Mouse (Mus musculus) midbrain, embryonic 12.5 days (tissue): ENCODE measurements around the gene Hmgcl. TPM values are rescaled to one million over a fixed set of nuclear protein-coding genes. Genes with fewer than 3 reads are reported as not detected.

Source experiments
- ATAC-seq: fragments of 200-750 bp; cut with Nextera tagmentation; 2 replicates; pipeline ENCODE4 v1.8.0; 2017; ENCODE audit warnings: low read depth, moderate TSS enrichment, moderate library complexity; ENCODE audit not compliant: low FRiP score
- H3K27ac ChIP-seq: fragments of 300-500 bp; sonication (generic); replicated peaks from 2 replicates; pipeline ENCODE4 v1.5.1; 2016; ENCODE audit warnings: mild to moderate bottlenecking
- H3K27me3 ChIP-seq: fragments of 300-500 bp; sonication (generic); 2 replicates; pipeline ENCODE4 v1.6.1; 2016; ENCODE audit warnings: mild to moderate bottlenecking
- H3K36me3 ChIP-seq: fragments of 300-500 bp; sonication (generic); 2 replicates; pipeline ENCODE4 v1.6.1; 2016
- H3K4me1 ChIP-seq: fragments of 300-500 bp; sonication (generic); 2 replicates; pipeline ENCODE4 v1.6.1; 2016
- H3K4me2 ChIP-seq: fragments of 300-500 bp; sonication (generic); replicated peaks from 2 replicates; pipeline ENCODE4 v1.6.1; 2016; ENCODE audit warnings: mild to moderate bottlenecking, moderate library complexity
- H3K4me3 ChIP-seq: fragments of 300-500 bp; sonication (generic); 2 replicates; pipeline ENCODE4 v1.5.1; 2016; ENCODE audit warnings: mild to moderate bottlenecking
- H3K9ac ChIP-seq: fragments of 300-500 bp; sonication (generic); replicated peaks from 2 replicates; pipeline ENCODE4 v1.6.1; 2016; ENCODE audit warnings: mild to moderate bottlenecking, moderate library complexity
- H3K9me3 ChIP-seq: fragments of 300-500 bp; sonication (generic); 2 replicates; pipeline ENCODE4 v1.6.1; 2016; ENCODE audit warnings: mild to moderate bottlenecking
- WGBS: fragments of 180-500 bp; shearing (Covaris S2); methylation state at CpG from one replicate; pipeline ENCODE4 v1.1.7; 2016; 5-methylcytosine and 5-hydroxymethylcytosine counted together
- polyA plus RNA-seq: library from polyadenylated mRNA; unstranded; fragments of >200 nt; fragmentation: Nextera tagmentation; extraction: Ambion mirVana; gene quantifications from 2 replicates; pipeline ENCODE4 v1.2.1, GENCODE M21; 2016

Hmgcl gene
- polyA plus RNA-seq, 1 experiment from 2014 or later, result 54.1 TPM

DNA sequence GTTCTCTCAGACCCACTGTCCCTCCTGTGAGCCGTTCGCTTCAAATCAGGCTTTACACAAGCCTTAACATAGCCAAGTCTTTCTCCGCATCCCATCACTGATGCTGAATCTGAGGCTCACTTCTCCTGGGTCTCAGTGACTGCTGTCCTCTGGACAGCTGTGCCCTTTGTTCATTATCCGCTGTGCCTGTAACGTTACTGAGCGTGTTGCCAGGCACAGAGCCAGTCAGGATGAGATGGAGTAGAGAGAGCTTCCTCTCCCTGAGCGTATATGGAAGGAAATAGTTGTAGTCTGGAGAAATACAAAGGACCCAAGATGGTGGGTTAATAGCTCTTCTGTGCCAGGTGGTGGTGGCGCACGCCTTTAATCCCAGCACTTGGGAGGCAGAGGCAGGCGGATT lies 3.2 kb downstream of the Hmgcl start:
- Histone ChIP-seq H3K27me3 (no peaks in the 10 kb centered on the region), H3K9ac (no peak overlapping the region), H3K9me3 (no peaks in the 10 kb centered on the region), H3K4me2 (no peak overlapping the region), H3K27ac (no peak overlapping the region), H3K4me1 (peaks cover 11% of the 10 kb centered on the region), H3K36me3 (peaks cover 22% of the 10 kb centered on the region), H3K4me3 (no peak overlapping the region)
- 90% methylated on average over 10 of the region's 10 CpGs for WGBS
- no peak for ATAC-seq

DNA sequence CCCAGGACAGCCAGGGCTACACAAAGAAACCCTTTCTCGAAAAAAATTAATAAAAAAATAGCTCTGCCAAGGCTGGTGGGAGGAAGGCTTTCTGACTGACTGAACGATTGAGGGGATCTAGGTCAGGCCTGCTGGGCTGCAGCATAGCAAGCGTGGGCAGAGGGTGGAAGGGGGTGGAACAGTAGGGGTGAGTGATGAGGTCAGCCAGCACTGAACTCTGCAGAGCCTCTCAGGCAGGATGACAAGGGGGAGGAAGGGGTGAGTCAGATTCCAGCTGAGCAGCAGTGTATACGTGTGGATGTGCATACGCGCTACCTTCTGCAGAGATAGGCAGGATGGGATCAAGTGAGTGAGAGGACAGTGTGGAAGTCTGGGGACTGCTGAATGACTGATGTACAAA lies 3.7 kb downstream of the Hmgcl start:
- Histone ChIP-seq H3K4me3 (no peak overlapping the region), H3K4me2 (no peak overlapping the region), H3K9ac (no peak overlapping the region), H3K4me1 (peaks cover 11% of the 10 kb centered on the region), H3K9me3 (no peaks in the 10 kb centered on the region), H3K36me3 (peaks cover 22% of the 10 kb centered on the region), H3K27me3 (no peaks in the 10 kb centered on the region), H3K27ac (no peak overlapping the region)
- WGBS, result 77% methylated on average over 6 of the region's 6 CpGs
- ATAC-seq, result no peak

DNA sequence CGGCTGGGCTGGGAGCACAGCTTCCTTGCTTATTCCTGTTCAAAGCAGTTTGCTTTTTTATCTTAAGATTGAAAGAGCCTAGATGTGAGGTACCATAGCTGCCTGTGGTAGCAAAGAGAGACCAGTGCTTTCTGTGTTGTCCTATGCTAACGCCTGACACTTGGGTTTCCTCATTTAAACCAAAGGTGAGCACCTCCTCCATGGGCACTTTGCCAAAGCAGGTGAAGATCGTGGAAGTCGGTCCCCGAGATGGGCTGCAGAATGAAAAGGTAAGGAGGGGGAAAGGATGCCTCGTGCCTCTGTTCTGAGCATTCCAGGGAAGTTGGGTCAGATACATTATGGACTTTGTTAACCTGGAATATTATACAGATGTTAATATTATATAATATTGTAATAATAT lies 4.1 kb downstream of the Hmgcl start:
- H3K27ac ChIP-seq, result no peak overlapping the region
- no peaks in the 10 kb centered on the region for H3K27me3 ChIP-seq
- H3K9ac ChIP-seq, result no peak overlapping the region
- H3K4me1 ChIP-seq, result peaks cover 11% of the 10 kb centered on the region
- WGBS, result 91% methylated on average over 6 of the region's 6 CpGs
- ATAC-seq, result no peak
- H3K4me3 ChIP-seq, result no peak overlapping the region
- no peak overlapping the region for H3K4me2 ChIP-seq
- H3K36me3 ChIP-seq, result peaks cover 22% of the 10 kb centered on the region
- H3K9me3 ChIP-seq, result no peaks in the 10 kb centered on the region

DNA sequence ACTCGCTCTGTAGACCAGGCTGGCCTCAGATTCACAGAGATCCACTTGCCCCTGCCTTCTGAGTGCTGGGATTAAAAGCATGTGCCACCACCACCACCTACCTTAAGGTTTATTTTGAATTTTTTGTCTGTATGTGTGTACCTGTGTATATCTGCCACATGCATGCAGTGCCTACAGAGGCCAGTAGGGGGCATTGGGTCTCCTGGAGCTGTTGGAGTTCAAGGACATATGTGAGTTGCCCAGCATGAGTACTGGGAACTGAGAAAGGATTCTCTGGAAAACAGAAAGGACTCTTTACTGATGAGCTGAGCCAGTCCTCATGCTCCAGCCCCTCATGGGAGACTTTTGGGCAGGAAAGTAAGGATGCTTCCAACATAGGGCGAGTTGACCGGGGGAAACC lies 5.3 kb downstream of the Hmgcl start:
- Histone ChIP-seq H3K27me3 (no peaks in the 10 kb centered on the region), H3K4me1 (peaks cover 5% of the 10 kb centered on the region), H3K36me3 (peaks cover 31% of the 10 kb centered on the region), H3K9ac (no peak overlapping the region), H3K27ac (no peak overlapping the region), H3K4me3 (no peak overlapping the region), H3K4me2 (no peak overlapping the region), H3K9me3 (no peaks in the 10 kb centered on the region)
- 95% methylated on average over 3 of the region's 3 CpGs for WGBS
- no peak for ATAC-seq

DNA sequence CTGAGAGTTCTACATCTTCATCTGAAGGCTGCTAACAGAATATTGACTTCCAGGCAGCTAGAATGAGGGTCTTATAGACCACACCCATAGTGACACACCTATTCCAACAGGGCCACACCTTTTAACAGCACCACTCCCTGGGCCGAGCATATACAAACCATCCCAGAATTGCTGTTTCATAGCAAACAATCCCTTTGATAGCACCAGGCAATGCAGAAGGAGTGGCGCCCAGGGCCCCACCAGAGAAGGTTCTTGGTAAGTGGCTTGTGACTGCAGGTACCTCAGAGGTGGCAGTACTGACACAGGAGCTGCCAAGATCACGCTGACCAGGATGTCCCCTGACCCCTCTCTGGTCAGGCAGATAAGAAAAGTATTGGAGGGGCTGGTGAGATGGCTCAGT lies 6.9 kb downstream of the Hmgcl start:
- no peak overlapping the region for H3K4me3 ChIP-seq
- no peaks in the 10 kb centered on the region for H3K27me3 ChIP-seq
- peaks cover 40% of the 10 kb centered on the region for H3K36me3 ChIP-seq
- no peak overlapping the region for H3K4me2 ChIP-seq
- WGBS, result 93% methylated on average over 3 of the region's 3 CpGs
- ATAC-seq, result no peak
- H3K27ac ChIP-seq, result no peak overlapping the region
- H3K4me1 ChIP-seq, result no peaks in the 10 kb centered on the region
- H3K9me3 ChIP-seq, result no peaks in the 10 kb centered on the region
- H3K9ac ChIP-seq, result no peak overlapping the region

DNA sequence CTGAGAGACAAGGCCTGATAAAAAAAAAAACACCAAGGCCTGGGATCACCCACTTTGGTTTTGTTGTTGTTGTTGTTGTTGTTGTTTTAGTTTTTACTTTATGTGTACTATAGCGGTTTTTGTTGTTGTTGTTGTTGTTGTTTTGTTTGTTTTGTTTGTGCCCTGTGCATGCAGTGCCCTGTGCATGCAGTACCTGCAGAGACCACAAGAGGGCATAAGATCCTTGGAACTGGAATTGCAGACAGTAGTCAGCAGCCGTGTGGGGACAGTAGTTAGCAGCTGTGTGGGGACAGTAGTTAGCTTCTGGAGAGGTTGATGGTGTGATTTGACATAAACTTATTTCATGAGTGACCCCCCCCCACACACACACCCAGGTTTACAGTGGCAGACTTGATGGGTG lies 8.0 kb downstream of the Hmgcl start:
- H3K4me1 ChIP-seq, result no peaks in the 10 kb centered on the region
- no peaks in the 10 kb centered on the region for H3K27me3 ChIP-seq
- WGBS, result 12% methylated on average over 2 of the region's 2 CpGs
- ATAC-seq, result 0 out of 2 replicates have a peak, but pooled peaks have one; percentile 56
- H3K36me3 ChIP-seq, result peaks cover 51% of the 10 kb centered on the region
- no peak overlapping the region for H3K9ac ChIP-seq
- H3K4me2 ChIP-seq, result no peak overlapping the region
- no peak overlapping the region for H3K27ac ChIP-seq
- no peaks in the 10 kb centered on the region for H3K9me3 ChIP-seq
- no peak overlapping the region for H3K4me3 ChIP-seq

DNA sequence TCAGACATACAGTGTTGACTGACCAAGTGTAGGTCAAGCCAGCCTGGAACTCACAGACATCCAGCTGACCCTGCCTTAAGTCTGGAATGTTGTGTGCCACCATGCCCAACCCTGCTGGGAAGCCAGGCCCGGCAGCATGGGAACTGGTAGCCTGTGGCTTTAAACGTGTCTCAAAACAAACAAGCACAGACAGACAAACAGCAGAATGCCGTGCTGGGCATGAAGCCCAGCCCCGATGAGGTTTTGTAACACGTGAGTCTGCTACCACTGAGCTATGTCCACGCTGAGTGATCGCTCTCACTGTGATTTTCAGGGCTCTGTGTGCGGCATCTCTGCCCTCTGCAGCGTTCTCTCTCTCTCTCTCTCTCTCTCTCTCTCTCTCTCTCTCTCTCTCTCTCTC lies 9.6 kb downstream of the Hmgcl start:
- no peak overlapping the region for H3K9ac ChIP-seq
- H3K9me3 ChIP-seq, result no peaks in the 10 kb centered on the region
- H3K27ac ChIP-seq, result no peak overlapping the region
- H3K4me2 ChIP-seq, result no peak overlapping the region
- H3K4me3 ChIP-seq, result no peak overlapping the region
- 89% methylated on average over 9 of the region's 9 CpGs for WGBS
- no peaks in the 10 kb centered on the region for H3K27me3 ChIP-seq
- ATAC-seq, result no peak
- H3K36me3 ChIP-seq, result peaks cover 54% of the 10 kb centered on the region
- no peaks in the 10 kb centered on the region for H3K4me1 ChIP-seq

DNA sequence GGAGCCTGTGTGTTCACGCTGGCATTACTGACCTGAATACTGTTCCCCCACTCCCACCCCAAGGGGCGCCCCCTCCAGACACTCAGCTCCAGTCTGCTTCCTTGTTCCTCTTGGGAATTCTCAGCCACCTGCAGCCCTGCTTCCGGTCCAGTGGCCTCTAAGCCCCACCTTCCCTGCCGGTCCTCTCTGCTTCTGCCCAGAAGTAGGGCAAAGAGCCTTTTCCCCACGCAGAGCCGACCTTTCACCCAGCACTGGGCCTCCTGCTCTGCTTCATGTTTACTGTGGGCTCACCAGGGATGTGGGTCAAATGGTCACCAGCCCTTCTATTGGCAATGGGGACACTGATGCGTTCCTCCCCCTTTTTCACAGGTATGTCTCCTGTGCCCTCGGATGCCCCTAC lies 12.1 kb downstream of the Hmgcl start:
- Histone ChIP-seq H3K9ac (no peak overlapping the region), H3K4me2 (no peak overlapping the region), H3K27ac (no peak overlapping the region), H3K9me3 (no peaks in the 10 kb centered on the region), H3K4me1 (peaks cover 8% of the 10 kb centered on the region), H3K36me3 (peaks cover 41% of the 10 kb centered on the region), H3K27me3 (no peaks in the 10 kb centered on the region), H3K4me3 (no peak overlapping the region)
- ATAC-seq, result no peak
- WGBS, result 65% methylated on average over 8 of the region's 8 CpGs

DNA sequence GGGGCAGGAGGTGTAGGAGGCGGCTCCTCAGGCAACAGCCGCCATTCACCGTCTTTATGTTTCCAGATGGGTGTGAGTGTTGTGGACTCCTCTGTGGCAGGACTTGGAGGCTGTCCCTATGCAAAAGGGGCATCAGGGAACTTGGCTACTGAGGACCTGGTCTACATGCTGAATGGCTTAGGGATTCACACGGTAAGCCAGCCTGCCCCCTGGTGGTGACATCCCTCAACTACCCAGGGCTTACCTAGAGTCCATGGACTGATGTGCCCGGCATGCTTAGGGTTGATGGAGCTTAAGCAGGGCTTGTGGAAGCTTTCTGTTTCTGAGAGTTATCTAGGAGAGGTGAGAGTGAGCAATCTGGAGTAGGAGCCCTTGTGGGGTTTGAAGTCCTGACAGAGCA lies 14.5 kb downstream of the Hmgcl start:
- Histone ChIP-seq H3K4me2 (no peak overlapping the region), H3K4me1 (peaks cover 19% of the 10 kb centered on the region), H3K9ac (no peak overlapping the region), H3K4me3 (no peak overlapping the region), H3K9me3 (no peaks in the 10 kb centered on the region), H3K27me3 (0 out of 2 replicates have a peak, but pooled peaks cover 4% of the 10 kb centered on the region), H3K36me3 (peaks cover 40% of the 10 kb centered on the region), H3K27ac (no peak overlapping the region)
- ATAC-seq, result no peak
- 19% methylated on average over 5 of the region's 5 CpGs for WGBS

DNA sequence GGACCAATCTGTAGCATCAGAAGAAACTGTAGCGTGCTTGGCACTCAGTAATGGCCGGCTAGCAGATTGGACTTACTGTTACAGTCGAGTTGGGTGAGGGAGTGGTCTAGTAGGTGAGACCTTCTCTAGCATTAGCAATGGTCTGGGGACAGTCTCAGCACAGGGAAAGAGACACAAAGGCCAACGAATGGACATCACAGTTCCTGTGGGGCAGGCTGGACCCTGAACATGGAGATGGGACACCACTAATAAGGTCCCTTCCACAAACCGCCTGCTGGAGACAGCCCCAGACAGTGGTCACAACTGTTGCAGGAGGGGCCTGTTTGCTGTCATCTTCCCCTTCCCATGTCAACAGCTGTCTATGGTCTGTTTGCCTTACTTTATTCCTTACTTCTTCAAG lies 15.5 kb downstream of the Hmgcl start:
- WGBS, result 86% methylated on average over 5 of the region's 5 CpGs

DNA sequence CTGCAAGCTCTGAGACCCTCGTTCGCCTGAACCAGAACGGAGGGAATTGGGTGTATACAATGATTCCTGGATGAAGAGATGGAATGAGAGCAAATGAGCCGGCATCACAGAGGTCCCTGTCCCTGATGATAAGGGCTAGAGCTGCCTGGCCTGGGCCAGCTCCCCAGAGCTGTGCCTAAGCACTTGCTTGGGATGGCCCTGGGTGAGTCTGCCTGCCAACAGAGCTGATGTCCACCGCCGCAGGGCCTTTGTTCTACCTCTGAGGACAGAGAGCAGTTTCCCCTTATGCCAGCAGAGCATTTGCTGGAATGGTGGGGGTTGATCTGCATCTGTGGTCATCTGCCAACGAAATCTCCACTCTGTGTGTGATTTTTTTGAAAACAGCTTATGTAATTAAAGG lies 15.9 kb downstream of the Hmgcl start:
- Histone ChIP-seq H3K9ac (no peak overlapping the region), H3K27ac (no peak overlapping the region), H3K27me3 (0 out of 2 replicates have a peak, but pooled peaks cover 4% of the 10 kb centered on the region), H3K36me3 (peaks cover 45% of the 10 kb centered on the region), H3K9me3 (no peaks in the 10 kb centered on the region), H3K4me1 (peaks cover 19% of the 10 kb centered on the region), H3K4me2 (no peak overlapping the region; the same call in 1 of the 2 replicates), H3K4me3 (no peak overlapping the region)
- 88% methylated on average over 7 of the region's 7 CpGs for WGBS
- ATAC-seq, result no peak

More for the DNA sequence above, 15.5 kb downstream of the Hmgcl start:
- H3K27ac ChIP-seq, result no peak overlapping the region
- H3K4me2 ChIP-seq, result no peak overlapping the region
- no peak overlapping the region for H3K9ac ChIP-seq
- H3K27me3 ChIP-seq, result 0 out of 2 replicates have a peak, but pooled peaks cover 4% of the 10 kb centered on the region
- H3K36me3 ChIP-seq, result peaks cover 42% of the 10 kb centered on the region
- no peak overlapping the region for H3K4me3 ChIP-seq
- ATAC-seq, result no peak
- H3K4me1 ChIP-seq, result peaks cover 19% of the 10 kb centered on the region
- no peaks in the 10 kb centered on the region for H3K9me3 ChIP-seq

DNA sequence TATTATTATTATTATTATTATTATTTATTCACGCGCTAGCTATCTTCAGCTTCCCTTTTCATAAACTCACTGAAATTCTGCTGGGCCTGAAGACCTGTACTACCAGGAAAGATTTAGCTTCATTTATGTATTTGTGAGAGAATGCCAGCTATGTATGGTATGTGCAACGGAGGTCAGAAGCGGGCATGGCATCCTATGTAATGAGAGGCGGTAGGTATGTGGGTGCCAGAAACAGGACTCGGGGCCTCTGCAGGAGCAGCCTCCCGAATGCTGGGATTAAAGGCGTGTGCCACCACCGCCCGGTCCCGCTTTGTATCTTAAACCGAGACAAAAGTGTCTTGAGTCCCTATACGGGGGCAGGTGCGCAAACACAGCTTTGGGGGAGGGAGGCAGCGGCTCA lies 16.7 kb downstream of the Hmgcl start:
- Histone ChIP-seq H3K4me1 (peaks cover 19% of the 10 kb centered on the region), H3K4me3 (peak overlapping the region; percentile 75), H3K4me2 (peak overlapping the region; percentile 96), H3K27ac (peak overlapping the region; percentile 88), H3K9ac (peak overlapping the region; percentile 86), H3K27me3 (0 out of 2 replicates have a peak, but pooled peaks cover 4% of the 10 kb centered on the region), H3K9me3 (no peaks in the 10 kb centered on the region), H3K36me3 (peaks cover 49% of the 10 kb centered on the region)
- ATAC-seq, result peak; percentile 21; the same call in 1 of the 2 replicates
- 9% methylated on average over 15 of the region's 15 CpGs for WGBS
